Mouse (Mus musculus) small intestine, adult 2 months (tissue): ENCODE results near the gene Rccd1.

Experiments used
- CTCF ChIP-seq: fragments of 200-500 bp; IDR thresholded peaks from 2 replicates; pipeline ENCODE4 v1.5.1; 2012; ENCODE audit warnings: low read depth, mild to moderate bottlenecking, control low read depth, inconsistent platforms, low read length, moderate library complexity, mixed read lengths; ENCODE audit not compliant: insufficient replicate concordance, insufficient read length; ENCODE audit errors: extremely low read depth
- POLR2A ChIP-seq: fragments of 200-500 bp; IDR thresholded peaks from 2 replicates; pipeline ENCODE4 v1.6.1; 2012; ENCODE audit warnings: low read depth, mild to moderate bottlenecking, control low read depth, inconsistent platforms, low read length, moderate library complexity

DNA sequence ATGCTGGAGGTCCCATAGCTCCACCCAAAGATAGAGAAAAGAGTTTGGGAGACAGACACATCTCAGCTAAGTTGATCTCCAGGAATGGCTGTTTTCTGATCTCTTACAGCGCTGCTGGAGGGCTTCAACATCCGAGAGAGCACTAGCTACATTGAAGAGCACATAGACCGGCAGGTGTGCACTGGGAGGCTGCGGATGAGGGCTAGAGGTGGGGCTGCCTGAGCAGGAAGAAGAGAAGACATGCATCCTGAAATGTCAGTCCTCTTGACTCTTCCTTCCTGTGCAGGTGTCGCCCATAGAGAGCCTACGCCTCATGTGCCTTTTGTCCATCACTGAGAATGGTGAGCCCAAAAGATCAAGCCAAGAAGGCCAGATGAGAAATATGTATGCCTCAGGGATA lies 38.5 kb downstream of the Rccd1 start:
- TF ChIP-seq CTCF (no peak), POLR2A (no peak)
